In the genomic region with DNA sequence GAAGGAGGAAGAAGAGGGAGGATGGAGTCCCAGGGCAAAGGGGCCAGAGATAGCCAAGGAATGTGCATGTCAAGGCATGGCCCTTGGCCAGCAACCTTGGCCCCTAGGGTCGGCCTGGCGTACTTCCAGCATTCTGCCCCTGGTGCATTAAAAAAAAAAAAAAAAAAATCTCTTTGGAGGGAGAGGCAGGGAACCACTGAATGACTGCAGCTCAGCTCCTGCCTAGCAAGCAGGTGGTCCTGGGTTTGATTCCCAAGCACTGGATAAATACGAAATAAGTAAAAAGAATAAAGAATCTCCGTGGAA, we compare ENCODE assay signal across 9 mouse cellular contexts. TPM values are rescaled to one million over a fixed set of nuclear protein-coding genes. Genes with fewer than 3 reads are reported as not detected.
A peak's percentile ranks its signal among the peaks of the same experiment; 100 is the strongest.
DNase-seq lines count a peak whose midpoint lies in the region; ATAC-seq lines count a peak whose summit lies in the region.
"Had no signal": no experiment of that assay in that cellular context is flagged by ENCODE, and none has a peak within 500 bp of the region (broad histone marks: within the 10 kb centered on the region; RNA-seq: fewer than 3 reads in every experiment).

No protein-coding gene starts in this region.

- peaks cover 3% of the 10 kb centered on the region; the same call in 1 of the 2 replicates for H3K27me3 ChIP-seq in heart, embryonic 11.5 days (ENCODE audit: control insufficient read depth, insufficient read depth, low read length)
- peaks cover 19% of the 10 kb centered on the region for H3K27me3 ChIP-seq in hindbrain, embryonic 15.5 days
- no peaks in the 10 kb centered on the region for H3K27me3 ChIP-seq in stomach, embryonic 14.5 days (ENCODE audit: control insufficient read depth, insufficient read depth, low read length)

- peaks cover 13% of the 10 kb centered on the region for H3K4me1 ChIP-seq in heart, embryonic 11.5 days (ENCODE audit: control insufficient read depth, insufficient read depth, low read length)
- peaks cover 33% of the 10 kb centered on the region for H3K4me1 ChIP-seq in hindbrain, embryonic 15.5 days (replicated peaks)
- peaks cover 16% of the 10 kb centered on the region; the same call in 1 of the 2 replicates for H3K4me1 ChIP-seq in stomach, embryonic 14.5 days (ENCODE audit: control insufficient read depth, insufficient read depth, low read length)

- H3K9ac ChIP-seq in heart, embryonic 11.5 days (ENCODE audit: low read depth, low read length) = no peak overlapping the region
- H3K9ac ChIP-seq in hindbrain, embryonic 15.5 days = no peak overlapping the region
- no peak overlapping the region for H3K9ac ChIP-seq in stomach, embryonic 14.5 days (replicated peaks; ENCODE audit: low read depth, low read length)

- no peaks in the 10 kb centered on the region for H3K36me3 ChIP-seq in heart, embryonic 11.5 days (ENCODE audit: control insufficient read depth, insufficient read depth, low read length)
- H3K36me3 ChIP-seq in hindbrain, embryonic 15.5 days = no peaks in the 10 kb centered on the region
- no peaks in the 10 kb centered on the region for H3K36me3 ChIP-seq in stomach, embryonic 14.5 days (ENCODE audit: control insufficient read depth, insufficient read depth, low read length)
- H3K36me3 ChIP-seq: embryonic facial prominence, embryonic 12.5 days had no signal

- WGBS in heart, embryonic 11.5 days (ENCODE audit: insufficient replicate concordance) = 27% methylated on average over 4 of the region's 4 CpGs
- WGBS in hindbrain, embryonic 15.5 days = 61% methylated on average over 4 of the region's 4 CpGs
- WGBS in stomach, embryonic 14.5 days = 47% methylated on average over 4 of the region's 4 CpGs

- DNase-seq in heart, adult 9 months (ENCODE audit: low spot score in 2 of 2) = no peak
- DNase-seq in retina, postnatal 1 day = peak; percentile 26
- DNase-seq in retina, embryonic 14.5 days (ENCODE audit: low spot score) = no peak
- DNase-seq in spleen, adult 12 weeks (ENCODE audit: low spot score) = no peak

- H3K4me3 ChIP-seq in heart, embryonic 11.5 days (ENCODE audit: low read depth, low read length) = no peak overlapping the region; the same call in 1 of the 2 replicates
- H3K4me3 ChIP-seq in hindbrain, embryonic 15.5 days = no peak overlapping the region
- H3K4me3 ChIP-seq in stomach, embryonic 14.5 days (ENCODE audit: low read depth, low read length) = 0 out of 2 replicates have a peak overlapping the region, but pooled peaks have one; percentile 67

- no peak for ATAC-seq in heart, embryonic 11.5 days (replicated peaks; ENCODE audit: insufficient number of reproducible peaks, low FRiP score, low TSS enrichment)
- no peak for ATAC-seq in hindbrain, embryonic 15.5 days (ENCODE audit: low FRiP score, low read depth)
- ATAC-seq in stomach, embryonic 14.5 days (ENCODE audit: insufficient number of reproducible peaks, insufficient read depth, low FRiP score, low read depth) = no peak
- ATAC-seq in inflammation-experienced regulatory T-cells, adult 6 months = no peak

- H3K9me3 ChIP-seq in heart, embryonic 11.5 days (replicated peaks; ENCODE audit: control insufficient read depth, low read length) = no peaks in the 10 kb centered on the region
- no peaks in the 10 kb centered on the region for H3K9me3 ChIP-seq in hindbrain, embryonic 15.5 days
- no peaks in the 10 kb centered on the region for H3K9me3 ChIP-seq in stomach, embryonic 14.5 days (ENCODE audit: control insufficient read depth, low read depth, low read length)
- H3K9me3 ChIP-seq: embryonic facial prominence, embryonic 12.5 days had no signal

- no peak overlapping the region for H3K27ac ChIP-seq in heart, embryonic 11.5 days (ENCODE audit: low read depth, low read length)
- H3K27ac ChIP-seq in hindbrain, embryonic 15.5 days (replicated peaks) = no peak overlapping the region
- H3K27ac ChIP-seq in stomach, embryonic 14.5 days (ENCODE audit: low read length) = no peak overlapping the region

- peak overlapping the region; percentile 90 for H3K4me2 ChIP-seq in heart, embryonic 11.5 days
- peak overlapping the region; percentile 84 for H3K4me2 ChIP-seq in hindbrain, embryonic 15.5 days
- H3K4me2 ChIP-seq in stomach, embryonic 14.5 days (replicated peaks; ENCODE audit: low read depth, low read length) = no peak overlapping the region

RNA-seq across cellular contexts. Expression of gene Rybp, which starts 1.4 kb away (rescaled TPM):
- 8.8 and 11.1 TPM in 2 replicates for polyA plus RNA-seq in heart, embryonic 11.5 days (2014; fragmentation: Nextera tagmentation; extraction: Ambion mirVana)
- 17.9 and 19.9 TPM in 2 replicates for polyA plus RNA-seq in hindbrain, embryonic 15.5 days (2015; fragmentation: Nextera tagmentation; extraction: Ambion mirVana)
- polyA plus RNA-seq in stomach, embryonic 14.5 days (2014; fragmentation: Nextera tagmentation; extraction: Ambion mirVana) = 12.6 and 13.7 TPM in 2 replicates
- polyA plus RNA-seq in inflammation-experienced regulatory T-cells, adult 6 months (2017; shearing (Covaris generic)) = 10 to 100 TPM in 1 of 3 experiments, 1 to 10 TPM in 2; 7.2 to 10.7 (median 9.7) TPM
